Mouse (Mus musculus) forebrain, embryonic 15.5 days (tissue): ENCODE measurements around the gene Faf2. TPM values are rescaled to one million over a fixed set of nuclear protein-coding genes. Genes with fewer than 3 reads are reported as not detected.

ENCODE experiments used
- ATAC-seq: fragments of 200-750 bp; cut with Nextera tagmentation; replicated peaks from 2 replicates; pipeline ENCODE4 v1.8.0; 2017; ENCODE audit warnings: mild to moderate bottlenecking, moderate TSS enrichment, moderate library complexity
- H3K27ac ChIP-seq: fragments of 300-500 bp; sonication (generic); replicated peaks from 2 replicates; pipeline ENCODE4 v1.5.1; 2015; ENCODE audit warnings: mild to moderate bottlenecking, inconsistent platforms
- H3K27me3 ChIP-seq: fragments of 300-500 bp; sonication (generic); 2 replicates; pipeline ENCODE4 v1.6.1; 2015; ENCODE audit warnings: inconsistent platforms
- H3K36me3 ChIP-seq: fragments of 300-500 bp; sonication (generic); 2 replicates; pipeline ENCODE4 v1.6.1; 2015; ENCODE audit warnings: mild to moderate bottlenecking, inconsistent platforms
- H3K4me1 ChIP-seq: fragments of 300-500 bp; sonication (generic); 2 replicates; pipeline ENCODE4 v1.6.1; 2015; ENCODE audit warnings: inconsistent platforms
- H3K4me2 ChIP-seq: fragments of 300-500 bp; sonication (generic); replicated peaks from 2 replicates; pipeline ENCODE4 v1.6.1; 2015; ENCODE audit warnings: mild to moderate bottlenecking, inconsistent platforms
- H3K4me3 ChIP-seq: fragments of 300-500 bp; sonication (generic); 2 replicates; pipeline ENCODE4 v1.5.1; 2015; ENCODE audit warnings: mild to moderate bottlenecking, inconsistent platforms
- H3K9ac ChIP-seq: fragments of 300-500 bp; sonication (generic); replicated peaks from 2 replicates; pipeline ENCODE4 v1.6.1; 2015; ENCODE audit warnings: mild to moderate bottlenecking, inconsistent platforms
- H3K9me3 ChIP-seq: fragments of 300-500 bp; sonication (generic); 2 replicates; pipeline ENCODE4 v1.6.1; 2016; ENCODE audit warnings: inconsistent platforms
- WGBS: fragments of 180-500 bp; shearing (Covaris S2); methylation state at CpG from one replicate; pipeline ENCODE4 v1.1.7; 2015; ENCODE audit warnings: mixed read lengths; 5-methylcytosine and 5-hydroxymethylcytosine counted together
- polyA plus RNA-seq: library from polyadenylated mRNA; unstranded; fragments of >200 nt; fragmentation: Nextera tagmentation; extraction: Ambion mirVana; gene quantifications from 2 replicates; pipeline ENCODE4 v1.2.1, GENCODE M21; 2015

Gene Faf2
- polyA plus RNA-seq, 1 experiment from 2014 or later = 64.9 TPM

DNA sequence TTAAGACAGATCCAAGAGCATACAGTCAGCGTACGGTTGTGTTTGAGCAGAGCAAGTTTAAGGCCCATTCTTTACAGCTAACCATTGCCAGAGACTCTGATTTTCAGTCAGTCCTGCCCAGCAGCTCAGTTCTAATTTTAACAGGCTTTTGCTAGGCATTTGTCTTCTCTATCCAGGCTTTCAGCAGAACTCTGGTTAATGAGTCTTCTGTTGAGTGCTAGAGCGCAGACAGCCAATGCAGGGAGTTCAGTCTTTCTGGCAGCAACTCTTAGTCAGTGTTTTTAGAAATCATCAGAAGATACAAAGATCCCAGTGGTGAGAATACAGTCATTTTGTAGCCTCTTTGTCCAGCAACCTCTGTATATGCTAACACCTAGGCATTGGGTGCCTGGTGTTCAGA, 28.9 kb downstream of the Faf2 start:
- H3K4me3 ChIP-seq = no peak overlapping the region
- no peak for ATAC-seq

DNA sequence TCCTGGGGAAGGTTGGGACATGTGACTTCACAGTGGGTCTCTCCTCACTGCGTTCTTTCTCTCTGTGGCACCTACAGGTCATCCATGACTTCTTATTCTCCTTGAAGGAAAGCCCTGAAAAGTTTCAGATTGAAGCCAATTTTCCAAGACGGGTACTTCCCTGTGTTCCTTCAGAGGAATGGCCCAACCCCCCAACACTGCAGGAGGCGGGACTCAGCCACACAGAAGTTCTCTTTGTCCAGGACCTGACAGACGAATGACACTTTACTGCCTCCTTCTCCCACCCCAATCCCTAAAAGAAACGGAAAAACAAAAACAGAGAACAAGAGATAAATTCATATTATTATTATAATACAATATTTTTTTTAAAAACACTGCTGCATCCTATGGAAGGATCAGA, 39.3 kb downstream of the Faf2 start:
- no peaks in the 10 kb centered on the region for H3K9me3 ChIP-seq
- no peak overlapping the region for H3K4me2 ChIP-seq
- H3K9ac ChIP-seq = no peak overlapping the region
- H3K27ac ChIP-seq = no peak overlapping the region
- peaks cover 64% of the 10 kb centered on the region for H3K36me3 ChIP-seq
- no peak for ATAC-seq
- H3K4me1 ChIP-seq = no peaks in the 10 kb centered on the region
- 47% methylated on average over 5 of the region's 5 CpGs for WGBS
- no peaks in the 10 kb centered on the region for H3K27me3 ChIP-seq
- H3K4me3 ChIP-seq = no peak overlapping the region

More for the DNA sequence above, 28.9 kb downstream of the Faf2 start:
- H3K36me3 ChIP-seq = peaks cover 94% of the 10 kb centered on the region
- no peak overlapping the region for H3K27ac ChIP-seq
- H3K4me2 ChIP-seq = no peak overlapping the region
- H3K4me1 ChIP-seq = no peaks in the 10 kb centered on the region
- no peaks in the 10 kb centered on the region for H3K27me3 ChIP-seq
- WGBS = 97% methylated on average over 3 of the region's 3 CpGs
- no peak overlapping the region for H3K9ac ChIP-seq
- no peaks in the 10 kb centered on the region for H3K9me3 ChIP-seq

DNA sequence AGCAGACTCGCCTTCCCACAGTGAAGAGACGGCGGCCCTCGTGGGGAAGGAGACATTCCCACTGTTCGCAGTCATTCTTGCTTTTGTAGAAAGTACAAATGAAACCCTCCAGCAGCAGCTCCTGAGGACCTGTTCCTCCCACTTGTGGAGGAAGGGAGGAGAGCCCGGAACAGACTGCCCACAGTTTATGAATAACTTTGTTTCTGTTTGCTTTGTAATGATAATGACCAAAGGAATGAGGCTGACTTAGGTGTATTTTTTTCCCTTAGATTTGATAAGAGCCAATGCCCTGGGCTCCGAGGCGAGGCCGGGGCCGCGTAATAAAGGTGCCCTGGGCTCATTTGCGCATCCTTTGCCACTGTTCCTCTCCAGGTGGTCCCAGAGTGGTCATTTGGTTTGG, 39.8 kb downstream of the Faf2 start:
- H3K27me3 ChIP-seq = no peaks in the 10 kb centered on the region
- ATAC-seq = no peak

DNA sequence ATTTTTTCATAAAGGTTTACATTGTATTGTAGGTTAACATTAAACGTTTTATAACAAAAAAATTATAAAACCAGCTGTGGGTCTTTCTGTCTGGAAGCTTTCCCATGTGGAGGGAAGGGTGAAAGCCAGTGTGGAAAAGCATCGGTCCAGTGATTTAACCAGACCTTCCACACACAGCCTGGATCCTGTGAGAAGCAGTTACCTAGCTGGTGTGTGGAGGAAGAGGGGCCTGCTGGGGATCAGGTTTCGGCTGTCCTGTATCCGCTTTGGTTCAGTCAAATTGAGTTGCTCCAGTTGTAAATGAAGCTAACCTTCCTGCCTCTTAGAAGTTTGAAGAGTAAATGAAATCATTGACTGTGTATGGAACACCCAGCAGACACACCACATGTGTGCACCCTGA, 42.4 kb downstream of the Faf2 start:
- H3K27ac ChIP-seq = no peak overlapping the region
- H3K4me1 ChIP-seq = no peaks in the 10 kb centered on the region
- H3K9ac ChIP-seq = no peak overlapping the region
- H3K9me3 ChIP-seq = no peaks in the 10 kb centered on the region
- H3K4me2 ChIP-seq = no peak overlapping the region
- peaks cover 40% of the 10 kb centered on the region for H3K36me3 ChIP-seq
- H3K27me3 ChIP-seq = no peaks in the 10 kb centered on the region
- H3K4me3 ChIP-seq = no peak overlapping the region
- WGBS = 93% methylated on average over 4 of the region's 4 CpGs
- no peak for ATAC-seq

More for the DNA sequence above, 39.8 kb downstream of the Faf2 start:
- 82% methylated on average over 12 of the region's 12 CpGs for whole genome bisulfite sequencing
- Histone ChIP-seq H3K4me3 (no peak overlapping the region), H3K9me3 (no peaks in the 10 kb centered on the region), H3K4me2 (no peak overlapping the region), H3K27ac (no peak overlapping the region), H3K4me1 (no peaks in the 10 kb centered on the region), H3K9ac (no peak overlapping the region), H3K36me3 (peaks cover 59% of the 10 kb centered on the region)

DNA sequence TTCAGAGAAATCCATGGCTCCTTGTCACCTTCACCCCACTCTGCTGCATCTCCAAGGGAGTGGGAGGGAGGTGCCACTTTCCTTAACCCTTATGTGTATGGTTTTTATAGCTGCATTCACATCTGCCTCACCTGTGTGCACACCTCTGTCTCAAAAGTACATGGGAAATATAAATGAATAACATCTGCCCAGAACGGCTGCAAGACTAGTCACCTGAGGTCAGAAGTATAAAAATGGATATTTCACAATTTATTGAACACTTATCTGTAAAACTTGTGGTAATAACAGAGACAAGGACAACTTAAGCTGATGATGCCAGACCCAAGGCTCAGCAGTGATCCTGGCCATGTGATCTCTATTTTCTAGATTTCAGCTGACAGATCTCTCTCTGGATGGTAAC, 42.9 kb downstream of the Faf2 start:
- Histone ChIP-seq H3K36me3 (peaks cover 40% of the 10 kb centered on the region), H3K27me3 (no peaks in the 10 kb centered on the region), H3K4me2 (no peak overlapping the region), H3K9ac (no peak overlapping the region), H3K9me3 (no peaks in the 10 kb centered on the region), H3K27ac (no peak overlapping the region), H3K4me3 (no peak overlapping the region), H3K4me1 (no peaks in the 10 kb centered on the region)
- no peak for ATAC-seq
- 98% methylated on average over 1 of the region's 1 CpGs for WGBS

DNA sequence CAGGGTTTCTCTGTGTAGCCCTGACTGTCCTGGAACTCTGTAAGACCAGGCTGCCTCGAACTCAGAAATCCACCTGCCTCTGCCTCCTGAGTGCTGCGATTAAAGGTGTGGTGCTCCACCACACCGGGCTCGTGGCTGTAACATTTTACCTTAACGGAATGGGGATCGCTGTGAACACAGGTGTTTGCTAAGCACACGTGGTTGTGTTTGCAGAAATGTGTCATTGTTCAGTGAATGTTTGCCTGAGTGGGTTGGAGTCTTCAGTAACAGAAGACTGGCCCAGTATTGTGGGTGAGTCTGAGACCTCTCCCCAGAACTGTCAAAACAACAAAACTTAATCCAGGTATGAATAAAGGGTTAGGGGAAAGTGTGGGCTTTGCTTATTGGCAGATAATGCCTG, 43.5 kb downstream of the Faf2 start:
- Histone ChIP-seq H3K36me3 (peaks cover 37% of the 10 kb centered on the region), H3K4me1 (no peaks in the 10 kb centered on the region), H3K27ac (no peak overlapping the region), H3K9me3 (no peaks in the 10 kb centered on the region), H3K4me2 (no peak overlapping the region), H3K4me3 (no peak overlapping the region), H3K27me3 (no peaks in the 10 kb centered on the region), H3K9ac (no peak overlapping the region)
- WGBS = 94% methylated on average over 7 of the region's 7 CpGs
- ATAC-seq = no peak

GRCm38 (mm10) chr13:54670491-54670890, 48.9 kb downstream of the Faf2 start:
- Histone ChIP-seq H3K4me1 (no peaks in the 10 kb centered on the region), H3K27me3 (no peaks in the 10 kb centered on the region)

DNA sequence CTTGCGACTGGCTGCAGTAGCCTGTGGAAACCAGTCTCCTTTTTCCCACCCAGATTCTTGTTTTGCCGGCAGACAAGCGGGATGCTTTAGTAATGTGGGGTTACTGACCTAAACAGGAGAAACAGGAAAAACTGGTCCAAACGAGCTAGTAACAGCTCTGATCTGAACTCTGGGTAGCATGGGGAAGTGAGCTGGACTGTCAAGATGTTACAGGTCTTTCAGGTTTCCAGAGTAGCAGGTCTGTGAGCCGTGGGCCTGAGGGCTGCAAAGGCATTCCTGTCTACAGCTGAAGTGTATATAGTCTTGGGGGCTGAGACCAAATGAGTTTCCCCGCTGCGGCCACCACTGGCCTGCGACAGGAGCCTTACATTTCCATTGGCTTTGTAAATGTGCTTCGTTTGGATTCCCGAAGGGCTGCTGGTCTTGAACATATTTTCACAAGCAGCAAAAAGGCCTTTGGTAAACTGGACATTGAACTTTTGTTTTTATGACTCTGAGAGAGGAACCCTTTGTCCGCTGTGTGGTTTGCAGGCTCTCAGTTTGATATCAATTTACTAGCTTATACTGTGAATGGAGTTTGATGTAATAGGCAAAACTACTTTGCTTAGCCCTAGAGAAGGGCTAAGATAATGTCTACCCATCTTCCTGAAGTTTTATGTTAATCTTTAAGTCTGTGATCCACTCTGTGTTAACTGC, 54.5 kb downstream of the Faf2 start:
- Histone ChIP-seq H3K9me3 (no peaks in the 10 kb centered on the region), H3K27me3 (no peaks in the 10 kb centered on the region), H3K4me2 (no peak overlapping the region), H3K27ac (no peak overlapping the region), H3K4me3 (no peak overlapping the region), H3K4me1 (no peaks in the 10 kb centered on the region), H3K36me3 (peaks cover 25% of the 10 kb centered on the region), H3K9ac (no peak overlapping the region)
- no peak for ATAC-seq
- WGBS = 67% methylated on average over 11 of the region's 11 CpGs

More at GRCm38 (mm10) chr13:54670491-54670890, 48.9 kb downstream of the Faf2 start:
- no peak overlapping the region for H3K4me3 ChIP-seq
- no peak overlapping the region for H3K27ac ChIP-seq
- H3K4me2 ChIP-seq = no peak overlapping the region
- WGBS = 87% methylated on average over 2 of the region's 2 CpGs
- no peak for ATAC-seq
- H3K36me3 ChIP-seq = 0 out of 2 replicates have a peak, but pooled peaks cover 3% of the 10 kb centered on the region
- H3K9me3 ChIP-seq = no peaks in the 10 kb centered on the region
- no peak overlapping the region for H3K9ac ChIP-seq

DNA sequence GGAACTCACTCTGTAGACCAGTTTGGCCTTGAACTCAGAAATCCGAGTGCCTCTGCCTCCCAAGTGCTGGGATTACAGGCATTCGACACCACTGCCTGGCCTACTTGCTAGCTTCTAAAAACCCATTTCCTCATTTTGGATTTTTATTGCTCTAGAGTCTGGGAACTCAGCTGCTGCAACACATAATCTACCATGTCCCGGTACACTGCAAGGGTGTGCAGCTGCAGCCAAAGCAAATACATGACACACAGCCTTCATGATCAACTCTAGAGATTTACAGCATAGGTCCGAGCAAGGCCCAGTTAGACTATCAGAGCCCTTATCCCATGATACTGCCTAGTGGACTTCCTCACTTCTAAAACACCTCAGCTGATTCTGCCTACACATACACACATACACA, 56.7 kb downstream of the Faf2 start:
- 82% methylated on average over 4 of the region's 4 CpGs for WGBS
- Histone ChIP-seq H3K36me3 (peaks cover 47% of the 10 kb centered on the region), H3K4me1 (no peaks in the 10 kb centered on the region), H3K9ac (no peak overlapping the region), H3K4me2 (no peak overlapping the region), H3K9me3 (no peaks in the 10 kb centered on the region), H3K4me3 (no peak overlapping the region), H3K27me3 (no peaks in the 10 kb centered on the region), H3K27ac (no peak overlapping the region)
- no peak for ATAC-seq

GRCm38 (mm10) chr13:54680184-54680853, 58.7 kb downstream of the Faf2 start:
- no peak overlapping the region for H3K4me2 ChIP-seq
- H3K9ac ChIP-seq = no peak overlapping the region
- no peak for ATAC-seq
- no peaks in the 10 kb centered on the region for H3K9me3 ChIP-seq
- H3K4me1 ChIP-seq = peaks cover 15% of the 10 kb centered on the region
- WGBS = 77% methylated on average over 17 of the region's 17 CpGs
- H3K36me3 ChIP-seq = peaks cover 56% of the 10 kb centered on the region
- H3K4me3 ChIP-seq = no peak overlapping the region
- no peaks in the 10 kb centered on the region for H3K27me3 ChIP-seq
- no peak overlapping the region for H3K27ac ChIP-seq

DNA sequence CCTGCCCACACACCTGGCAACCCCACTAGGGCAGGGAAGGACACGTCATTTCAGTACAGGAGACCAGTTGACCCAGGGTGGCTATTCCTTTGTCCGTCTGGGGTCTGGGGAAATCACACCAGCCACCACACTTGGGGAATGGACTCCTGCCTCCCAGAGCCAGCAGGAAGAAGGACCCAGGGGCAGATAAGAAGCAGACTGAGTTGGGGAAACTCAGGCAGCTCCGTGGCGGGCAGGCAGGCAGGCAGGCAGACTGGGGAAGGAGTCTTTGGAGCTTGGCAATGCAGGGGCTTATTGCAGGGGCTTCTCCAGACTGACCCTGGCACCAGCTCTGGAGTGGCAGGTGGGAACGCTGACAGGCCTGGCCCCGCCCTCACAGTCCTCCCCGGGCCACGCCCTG, 59.7 kb downstream of the Faf2 start:
- peaks cover 56% of the 10 kb centered on the region for H3K36me3 ChIP-seq
- H3K9me3 ChIP-seq = no peaks in the 10 kb centered on the region
- peaks cover 24% of the 10 kb centered on the region for H3K4me1 ChIP-seq
- no peak overlapping the region for H3K9ac ChIP-seq
- no peak for ATAC-seq
- no peak overlapping the region for H3K27ac ChIP-seq
- 90% methylated on average over 8 of the region's 8 CpGs for WGBS
- no peak overlapping the region for H3K4me3 ChIP-seq
- no peak overlapping the region for H3K4me2 ChIP-seq
- no peaks in the 10 kb centered on the region for H3K27me3 ChIP-seq

DNA sequence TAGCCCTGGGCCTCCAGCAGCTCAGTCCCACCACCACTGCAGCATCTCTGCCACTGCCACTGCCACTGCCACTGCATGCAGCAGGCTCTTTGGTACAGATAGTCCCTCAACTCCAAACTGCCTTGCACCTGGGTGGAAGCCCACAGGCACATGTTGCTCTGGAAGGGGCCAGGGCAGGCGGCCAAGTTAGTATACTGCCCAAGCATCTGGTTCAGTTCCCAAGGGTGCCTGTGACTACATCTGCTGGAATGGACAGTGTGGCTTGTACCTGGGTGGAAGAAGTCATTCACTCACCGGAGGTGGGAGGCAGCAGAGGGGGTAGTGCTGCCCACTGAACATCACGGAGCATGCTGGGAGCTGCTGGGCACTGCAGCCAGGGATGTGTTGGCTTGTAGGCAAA, 61.7 kb downstream of the Faf2 start:
- Histone ChIP-seq H3K9ac (no peak overlapping the region), H3K4me1 (peaks cover 26% of the 10 kb centered on the region), H3K4me2 (no peak overlapping the region), H3K27me3 (no peaks in the 10 kb centered on the region), H3K9me3 (no peaks in the 10 kb centered on the region), H3K4me3 (no peak overlapping the region), H3K36me3 (peaks cover 56% of the 10 kb centered on the region), H3K27ac (no peak overlapping the region)
- no peak for ATAC-seq
- 93% methylated on average over 3 of the region's 3 CpGs for WGBS
